Mouse (Mus musculus) liver, adult 2 months (tissue): Measurements from ENCODE around the gene Kcns1.

Experiments used
- CTCF ChIP-seq: fragments of 200-500 bp; IDR thresholded peaks from 2 replicates; pipeline ENCODE4 v1.5.1; 2011; ENCODE audit warnings: low read depth, low read length, control low read depth
- POLR2A ChIP-seq: fragments of 200-500 bp; IDR thresholded peaks from 2 replicates; pipeline ENCODE4 v1.6.1; 2011; ENCODE audit warnings: low read length, control low read depth; ENCODE audit not compliant: insufficient read depth; ENCODE audit errors: extremely low read depth

DNA sequence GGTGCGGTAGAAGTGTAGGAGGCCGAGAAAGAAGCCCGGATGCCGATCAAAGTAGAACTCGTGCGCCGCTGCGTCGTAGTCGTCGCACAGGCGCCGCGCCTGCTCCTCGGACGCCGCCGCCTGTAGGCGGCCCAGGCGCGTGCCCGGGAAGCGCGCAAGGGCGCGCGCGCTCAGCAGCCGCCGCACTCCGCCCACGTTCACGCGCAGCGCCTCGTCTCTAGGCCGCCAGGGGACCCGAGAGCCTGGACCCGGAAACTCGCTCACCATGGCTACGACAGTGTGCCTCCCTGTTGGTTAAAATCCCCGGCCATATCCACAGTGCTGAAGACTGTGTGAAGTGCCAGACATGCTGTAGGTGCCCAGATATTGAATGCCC is 2.4 kb downstream of the Kcns1 start:
- no peak for TF ChIP-seq CTCF
- TF ChIP-seq POLR2A = no peak
